Mouse (Mus musculus): ENCODE data around the gene Olfr702. TPM values are rescaled to one million over a fixed set of nuclear protein-coding genes. Genes with fewer than 3 reads are reported as not detected.

The Olfr702 gene
- polyA plus RNA-seq (2012; rRNA removed): not detected in 2 replicates

GRCm38 (mm10) chr7:106833793-106834192, at the start of gene Olfr702:
TSS of gene Olfr702 (minus strand) at chr7:106833893.

GRCm38 (mm10) chr7:106876791-106877190, 43.1 kb upstream of the Olfr702 start, which contains the start of gene Olfr705:
TSS of gene Olfr705 (minus strand) at chr7:106876891.

GRCm38 (mm10) chr7:106862885-106863284, 29.2 kb upstream of the Olfr702 start, which contains the start of gene Olfr704:
TSS of gene Olfr704 (plus strand) at chr7:106863185.

GRCm38 (mm10) chr7:106843060-106843459, 9.4 kb upstream of the Olfr702 start, which contains the start of gene Olfr703:
TSS of gene Olfr703 (plus strand) at chr7:106843360.

GRCm38 (mm10) chr7:106813829-106814228, 19.9 kb downstream of the Olfr702 start, which contains the start of gene Olfr701:
TSS of gene Olfr701 (plus strand) at chr7:106814129.

GRCm38 (mm10) chr7:106808734-106809133, 25.0 kb downstream of the Olfr702 start, which contains the start of gene Olfr700:
TSS of gene Olfr700 (minus strand) at chr7:106808834.

GRCm38 (mm10) chr7:106793098-106793497, 40.6 kb downstream of the Olfr702 start, which contains the start of gene Olfr699:
TSS of gene Olfr699 (minus strand) at chr7:106793198.

Other genes with a start within 250 kb of the Olfr702 start
- gene Olfr693, start 153.3 kb downstream of the Olfr702 start, polyA plus RNA-seq (2012; rRNA removed): not detected in 2 replicates
- not detected in 2 replicates for gene Olfr694, start 142.1 kb downstream of the Olfr702 start, polyA plus RNA-seq (2012; rRNA removed)
- not detected in 2 replicates for gene Olfr695, start 117.5 kb downstream of the Olfr702 start, polyA plus RNA-seq (2012; rRNA removed)
- not detected in 2 replicates for gene Olfr697, start 91.5 kb downstream of the Olfr702 start, polyA plus RNA-seq (2012; rRNA removed)
- gene Olfr698, start 78.5 kb downstream of the Olfr702 start, polyA plus RNA-seq (2012; rRNA removed): not detected in 2 replicates
- gene Olfr699, start 40.7 kb downstream of the Olfr702 start, polyA plus RNA-seq (2012; rRNA removed): not detected in 2 replicates
- not detected in 2 replicates for gene Olfr700, start 25.1 kb downstream of the Olfr702 start, polyA plus RNA-seq (2012; rRNA removed)
- gene Olfr701, start 19.8 kb downstream of the Olfr702 start, polyA plus RNA-seq (2012; rRNA removed): 0.15 TPM in 1 of 2 replicates, not detected in the other
- gene Olfr703, start 9.5 kb upstream of the Olfr702 start, polyA plus RNA-seq (2012; rRNA removed): not detected in 2 replicates
- gene Olfr704, start 29.3 kb upstream of the Olfr702 start, polyA plus RNA-seq (2012; rRNA removed): not detected in 2 replicates
- not detected in 2 replicates for gene Olfr705, start 43.0 kb upstream of the Olfr702 start, polyA plus RNA-seq (2012; rRNA removed)
- gene Olfr706, start 54.3 kb upstream of the Olfr702 start, polyA plus RNA-seq (2012; rRNA removed): not detected in 2 replicates
- not detected in 2 replicates for gene Olfr707, start 67.3 kb upstream of the Olfr702 start, polyA plus RNA-seq (2012; rRNA removed)
- gene Olfr1532-ps1, start 74.1 kb upstream of the Olfr702 start, polyA plus RNA-seq (2012; rRNA removed): not detected in 2 replicates
- not detected in 2 replicates for gene Olfr709-ps1, start 98.3 kb upstream of the Olfr702 start, polyA plus RNA-seq (2012; rRNA removed)
- gene Olfr710, start 114.4 kb upstream of the Olfr702 start, polyA plus RNA-seq (2012; rRNA removed): not detected in 2 replicates
- gene Olfr6, start 130.0 kb upstream of the Olfr702 start, polyA plus RNA-seq (2012; rRNA removed): not detected in 2 replicates
- not detected in 2 replicates for gene Olfr711, start 141.6 kb upstream of the Olfr702 start, polyA plus RNA-seq (2012; rRNA removed)
- not detected in 2 replicates for gene Olfr2, start 172.2 kb upstream of the Olfr702 start, polyA plus RNA-seq (2012; rRNA removed)
- not detected in 2 replicates for gene Olfr713, start 197.3 kb upstream of the Olfr702 start, polyA plus RNA-seq (2012; rRNA removed)
- not detected in 2 replicates for gene Olfr714, start 237.1 kb upstream of the Olfr702 start, polyA plus RNA-seq (2012; rRNA removed)

All from ovary, adult 2 months (tissue).